Mouse (Mus musculus) stomach, postnatal 0 days (tissue): ENCODE measurements around the gene Exosc1. TPM values are rescaled to one million over a fixed set of nuclear protein-coding genes. Genes with fewer than 3 reads are reported as not detected.

Experiments
- ATAC-seq: fragments of 200-750 bp; cut with Nextera tagmentation; 2 replicates; pipeline ENCODE4 v1.8.0; 2017; ENCODE audit not compliant: low FRiP score, low TSS enrichment
- DNase-seq: peaks from one replicate; pipeline ENCODE4 v3.0.0-alpha.2; 2016; ENCODE audit warnings: low spot score
- H3K27ac ChIP-seq: fragments of 300-500 bp; sonication (generic); replicated peaks from 2 replicates; pipeline ENCODE4 v1.5.1; 2014; ENCODE audit warnings: mild to moderate bottlenecking, control low read depth
- H3K27me3 ChIP-seq: fragments of 300-500 bp; sonication (generic); 2 replicates; pipeline ENCODE4 v1.6.1; 2014; ENCODE audit warnings: low read length; ENCODE audit not compliant: control insufficient read depth, insufficient read depth
- H3K36me3 ChIP-seq: fragments of 300-500 bp; sonication (generic); 2 replicates; pipeline ENCODE4 v1.6.1; 2014; ENCODE audit warnings: low read length, mixed read lengths; ENCODE audit not compliant: control insufficient read depth, insufficient read depth
- H3K4me1 ChIP-seq: fragments of 300-500 bp; sonication (generic); replicated peaks from 2 replicates; pipeline ENCODE4 v1.6.1; 2014; ENCODE audit warnings: antibody characterized with exemption; ENCODE audit not compliant: control insufficient read depth, insufficient read depth
- H3K4me2 ChIP-seq: fragments of 300-500 bp; sonication (generic); replicated peaks from 2 replicates; pipeline ENCODE4 v1.6.1; 2014; ENCODE audit warnings: low read depth, mild to moderate bottlenecking, control low read depth, moderate library complexity
- H3K4me3 ChIP-seq: fragments of 300-500 bp; sonication (generic); 2 replicates; pipeline ENCODE4 v1.5.1; 2014; ENCODE audit warnings: low read depth, low read length, control low read depth
- H3K9ac ChIP-seq: fragments of 300-500 bp; sonication (generic); 2 replicates; pipeline ENCODE4 v1.6.1; 2014; ENCODE audit warnings: mild to moderate bottlenecking, low read length, control low read depth, mixed read lengths
- H3K9me3 ChIP-seq: fragments of 300-500 bp; sonication (generic); 2 replicates; pipeline ENCODE4 v1.6.1; 2016; ENCODE audit warnings: low read length; ENCODE audit not compliant: control insufficient read depth
- CTCF ChIP-seq: IDR thresholded peaks from 2 replicates; pipeline ENCODE4 v1.5.1; 2016; ENCODE audit warnings: antibody characterized with exemption, low read depth, mild to moderate bottlenecking, moderate library complexity
- EP300 ChIP-seq: optimal IDR thresholded peaks from 2 replicates; pipeline ENCODE3; 2016; ENCODE audit warnings: antibody characterized with exemption
- WGBS: fragments of 180-500 bp; shearing (Covaris S2); extraction: QIAGEN DNeasy Blood & Tissue Kit; methylation state at CpG from one replicate; pipeline ENCODE4 v1.1.7; 2014; 5-methylcytosine and 5-hydroxymethylcytosine counted together
- polyA plus RNA-seq: library from polyadenylated mRNA; unstranded; fragments of >200 nt; fragmentation: Nextera tagmentation; extraction: Ambion mirVana; gene quantifications from 2 replicates; pipeline ENCODE4 v1.2.1, GENCODE M21; 2015

The Exosc1 gene
- polyA plus RNA-seq, 1 experiment from 2014 or later, result 47.2 TPM

DNA sequence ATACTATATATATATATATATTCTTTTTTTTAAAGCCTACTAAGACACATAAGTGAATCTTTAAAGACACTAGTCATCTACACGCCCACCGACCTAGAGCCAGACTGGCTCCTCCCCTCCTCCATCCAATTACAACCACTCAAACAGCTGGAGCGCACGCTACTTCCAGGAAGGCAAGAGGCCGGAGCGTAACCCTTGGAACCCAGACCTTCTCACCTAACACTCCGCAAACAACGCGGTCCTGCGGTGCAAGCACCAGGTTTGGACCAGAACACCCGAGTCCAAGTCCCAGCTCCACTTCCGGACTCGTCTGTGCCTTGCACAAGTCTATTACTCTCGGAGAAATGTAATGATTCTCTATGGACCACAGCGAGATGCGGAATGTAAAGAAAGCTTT, 47.2 kb upstream of the Exosc1 start:
- ATAC-seq (peak; percentile 7; the same call in 1 of the 2 replicates), DNase-seq (no peak)
- Histone ChIP-seq H3K9ac (peak overlapping the region; percentile 80), H3K4me3 (peak overlapping the region; percentile 92), H3K4me1 (no peaks in the 10 kb centered on the region), H3K4me2 (peak overlapping the region; percentile 76), H3K36me3 (0 out of 2 replicates have a peak, but pooled peaks cover 1% of the 10 kb centered on the region), H3K9me3 (no peaks in the 10 kb centered on the region), H3K27ac (peak overlapping the region; percentile 93), H3K27me3 (no peaks in the 10 kb centered on the region)
- WGBS, result 0% methylated on average over 16 of the region's 16 CpGs
- TF ChIP-seq EP300, result no peak
- TF ChIP-seq CTCF, result no peak

DNA sequence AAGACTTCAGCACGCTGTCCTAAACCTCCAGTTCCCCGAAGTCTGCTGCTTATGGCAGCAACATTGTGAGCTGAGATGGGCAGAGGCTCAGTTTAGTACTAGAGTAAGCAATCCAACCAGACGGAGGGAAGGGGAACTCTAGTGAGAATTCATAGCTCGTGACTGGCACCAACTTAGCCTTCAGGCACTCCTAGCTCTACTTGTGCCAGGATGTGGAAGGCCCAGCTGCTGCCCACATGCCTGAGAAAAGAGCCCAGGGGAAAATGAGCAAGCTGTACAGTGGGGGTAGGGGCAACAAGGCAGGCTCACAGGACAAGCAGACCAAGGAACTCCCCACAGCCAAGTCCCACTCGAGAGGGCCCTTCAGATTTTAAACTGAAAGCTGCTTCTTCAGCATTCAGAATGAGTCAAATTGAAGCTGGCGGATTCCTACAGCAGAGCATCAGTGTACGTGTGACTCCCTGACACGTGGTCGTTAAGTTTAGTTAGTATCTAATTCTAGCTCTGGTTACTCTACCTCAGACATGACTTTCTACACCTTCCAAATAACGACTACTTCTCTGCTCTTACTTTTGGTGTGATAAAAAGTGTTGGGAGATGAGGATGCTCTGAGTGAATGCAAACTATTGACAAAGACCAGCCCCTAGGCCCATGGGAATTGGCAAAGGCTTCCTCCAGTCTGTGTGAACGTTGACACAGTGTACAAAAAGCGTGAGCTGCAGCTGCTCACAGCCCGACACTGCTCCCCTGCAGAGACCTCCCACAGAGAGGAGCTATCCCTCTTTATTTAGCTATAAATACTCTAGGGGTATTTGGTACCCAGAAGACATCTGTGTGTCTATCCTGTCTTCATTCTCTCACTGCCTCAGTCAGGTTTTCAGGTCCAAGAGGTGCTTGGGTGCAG, 40.9 kb upstream of the Exosc1 start:
- Histone ChIP-seq H3K27ac (0 out of 2 replicates have a peak overlapping the region, but pooled peaks have one; percentile 8), H3K27me3 (no peaks in the 10 kb centered on the region), H3K9me3 (no peaks in the 10 kb centered on the region), H3K4me1 (no peaks in the 10 kb centered on the region; the same call in 1 of the 2 replicates), H3K9ac (no peak overlapping the region), H3K4me3 (no peak overlapping the region), H3K4me2 (no peak overlapping the region), H3K36me3 (peaks cover 4% of the 10 kb centered on the region; the same call in 1 of the 2 replicates)
- TF ChIP-seq CTCF (no peak), EP300 (no peak)
- no peak for DNase-seq
- 56% methylated on average over 13 of the region's 13 CpGs for WGBS
- ATAC-seq, result no peak

DNA sequence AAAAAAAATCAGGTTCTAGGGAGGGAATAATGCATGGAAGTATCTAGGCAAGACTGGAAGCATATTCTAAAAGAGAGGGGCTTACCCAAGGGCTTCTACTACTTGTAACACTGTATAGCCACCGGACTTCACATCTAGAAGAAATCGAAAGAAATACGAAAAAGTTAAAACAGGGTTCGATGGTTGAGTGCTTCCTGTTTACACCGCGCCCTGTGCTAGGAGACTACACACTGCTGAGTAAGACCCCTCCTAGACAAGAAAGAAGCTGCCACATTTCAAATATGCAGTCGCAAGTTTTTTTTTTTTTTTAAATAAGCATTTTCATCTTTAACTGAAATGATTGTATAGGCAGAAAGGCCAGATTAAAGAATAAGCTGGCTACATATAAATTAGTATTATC, 36.4 kb upstream of the Exosc1 start:
- Histone ChIP-seq H3K27me3 (no peaks in the 10 kb centered on the region), H3K4me1 (no peaks in the 10 kb centered on the region; the same call in 1 of the 2 replicates), H3K27ac (no peak overlapping the region), H3K9ac (no peak overlapping the region), H3K4me3 (no peak overlapping the region), H3K4me2 (no peak overlapping the region), H3K36me3 (peaks cover 3% of the 10 kb centered on the region), H3K9me3 (no peaks in the 10 kb centered on the region)
- DNase-seq, result no peak
- no peak for TF ChIP-seq CTCF
- no peak for TF ChIP-seq EP300
- no peak for ATAC-seq
- WGBS, result 88% methylated on average over 7 of the region's 7 CpGs

DNA sequence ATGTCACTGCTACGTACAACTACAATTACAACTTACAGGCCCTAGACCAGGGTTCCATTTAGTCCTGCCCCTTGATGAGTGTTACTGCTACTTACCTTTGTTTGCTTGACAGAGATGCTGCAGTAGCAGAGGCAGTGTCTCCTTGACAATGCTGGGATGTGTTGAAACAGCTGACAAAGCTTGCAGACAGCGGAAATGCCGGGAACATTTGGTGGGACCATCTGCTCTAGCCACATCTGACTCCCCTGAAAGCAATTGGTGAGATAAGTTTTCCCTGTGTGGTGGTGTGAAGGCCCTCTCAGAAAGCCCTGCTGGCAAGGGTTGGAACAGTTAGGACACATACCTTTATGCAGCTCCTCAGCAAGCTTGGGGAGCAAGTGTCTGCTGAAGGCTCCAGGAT, 20.4 kb upstream of the Exosc1 start:
- 79% methylated on average over 3 of the region's 3 CpGs for WGBS
- H3K36me3 ChIP-seq, result peaks cover 25% of the 10 kb centered on the region
- H3K27me3 ChIP-seq, result no peaks in the 10 kb centered on the region
- ATAC-seq (no peak), DNase-seq (no peak)
- H3K9me3 ChIP-seq, result no peaks in the 10 kb centered on the region
- H3K4me3 ChIP-seq, result no peak overlapping the region
- no peak overlapping the region for H3K4me2 ChIP-seq
- H3K27ac ChIP-seq, result no peak overlapping the region
- H3K4me1 ChIP-seq, result no peaks in the 10 kb centered on the region
- TF ChIP-seq CTCF (no peak), EP300 (no peak)
- H3K9ac ChIP-seq, result no peak overlapping the region

DNA sequence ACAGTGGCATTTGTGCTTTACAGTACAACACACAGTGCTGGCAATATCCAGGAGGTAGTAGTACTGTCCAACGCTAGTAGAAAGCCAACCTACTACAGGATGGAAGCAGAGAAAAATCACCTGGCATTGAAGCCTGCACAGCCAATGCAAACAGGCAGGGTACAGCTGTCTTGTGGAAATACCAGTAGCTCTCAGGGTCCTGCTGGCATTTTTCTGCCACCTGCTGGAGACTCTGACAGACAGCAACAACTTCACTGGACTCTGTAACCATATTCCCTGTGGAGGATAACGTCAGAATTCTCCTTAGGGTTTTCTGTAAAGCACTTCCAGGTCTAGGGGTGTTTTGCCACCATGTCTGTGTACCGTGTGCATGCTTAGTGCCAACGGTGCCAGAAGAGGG, 19.1 kb upstream of the Exosc1 start:
- H3K4me1 ChIP-seq, result no peaks in the 10 kb centered on the region
- DNase-seq (peak; percentile 31), ATAC-seq (0 out of 2 replicates have a peak, but pooled peaks have one; percentile 32)
- no peak for TF ChIP-seq EP300
- TF ChIP-seq CTCF, result peak; percentile 71
- H3K36me3 ChIP-seq, result peaks cover 37% of the 10 kb centered on the region
- 63% methylated on average over 4 of the region's 4 CpGs for WGBS
- no peak overlapping the region for H3K4me3 ChIP-seq
- H3K27ac ChIP-seq, result no peak overlapping the region
- no peak overlapping the region for H3K9ac ChIP-seq
- no peak overlapping the region for H3K4me2 ChIP-seq
- no peaks in the 10 kb centered on the region for H3K9me3 ChIP-seq
- H3K27me3 ChIP-seq, result no peaks in the 10 kb centered on the region

DNA sequence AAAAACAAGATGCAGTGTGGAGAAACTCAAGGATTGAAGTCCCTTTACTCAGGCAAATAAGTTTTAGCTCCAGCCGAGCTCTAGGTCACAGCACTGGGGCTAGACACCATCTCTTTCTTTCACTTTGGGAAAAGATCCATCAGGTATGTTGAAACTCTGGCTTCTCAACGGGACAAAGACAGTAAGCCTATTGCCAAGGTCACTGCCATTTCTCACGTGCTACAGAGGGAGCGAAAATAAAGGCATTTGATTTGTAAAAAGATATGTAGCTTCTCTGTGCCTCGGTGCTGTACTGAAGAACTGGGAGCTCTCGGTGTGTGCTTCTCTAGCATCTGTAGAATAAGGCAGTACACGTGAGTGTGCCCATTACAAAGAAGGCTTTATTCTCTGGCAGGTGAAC, 10.6 kb upstream of the Exosc1 start:
- no peak for ATAC-seq
- Histone ChIP-seq H3K27me3 (no peaks in the 10 kb centered on the region), H3K9me3 (no peaks in the 10 kb centered on the region), H3K4me1 (no peaks in the 10 kb centered on the region), H3K4me2 (no peak overlapping the region), H3K4me3 (no peak overlapping the region), H3K9ac (no peak overlapping the region), H3K36me3 (peaks cover 39% of the 10 kb centered on the region), H3K27ac (no peak overlapping the region)
- no peak for DNase-seq
- WGBS, result 89% methylated on average over 7 of the region's 7 CpGs
- TF ChIP-seq CTCF, result no peak
- TF ChIP-seq EP300, result no peak
